Mouse (Mus musculus) gastrocnemius, postnatal 25 days (tissue): ENCODE measurements around the gene Hdac4. TPM values are rescaled to one million over a fixed set of nuclear protein-coding genes. Genes with fewer than 3 reads are reported as not detected.
A peak's percentile ranks its signal among the peaks of the same experiment; 100 is the strongest.

Experiments
- DNase-seq: peaks from one replicate; pipeline ENCODE4 v3.0.0; 2022
- long read RNA-seq, 2 experiments: library from polyadenylated mRNA; stranded (forward); transcript quantifications; one replicate each; pipeline ENCODE4 v2.0.0; 2021
- total RNA-seq, 2 experiments: library from RNA; stranded (reverse); gene quantifications; 1 replicate in 1 of 2; 2 replicates in 1 of 2; pipeline ENCODE4 v1.2.3; 2021

Hdac4 gene
- 10 to 100 TPM; 48.2 to 56.6 TPM for total RNA-seq
- long read RNA-seq, experiment 1, partial matches to known transcripts = 2 of 12 reads
- long read RNA-seq, experiment 1, other reads (novel, unspliced or antisense) = 10 of 12 reads
- long read RNA-seq, experiment 2, partial matches to known transcripts = 4 of 19 reads
- long read RNA-seq, experiment 2, other reads (novel, unspliced or antisense) = 15 of 19 reads

- DNase-seq = peak; percentile 53
Measured at GRCm38 (mm10) chr1:92195360-92196149, at the start of gene Hdac4. Gene Hdac4, minus strand, starts transcription at chr1:92195699.

DNA sequence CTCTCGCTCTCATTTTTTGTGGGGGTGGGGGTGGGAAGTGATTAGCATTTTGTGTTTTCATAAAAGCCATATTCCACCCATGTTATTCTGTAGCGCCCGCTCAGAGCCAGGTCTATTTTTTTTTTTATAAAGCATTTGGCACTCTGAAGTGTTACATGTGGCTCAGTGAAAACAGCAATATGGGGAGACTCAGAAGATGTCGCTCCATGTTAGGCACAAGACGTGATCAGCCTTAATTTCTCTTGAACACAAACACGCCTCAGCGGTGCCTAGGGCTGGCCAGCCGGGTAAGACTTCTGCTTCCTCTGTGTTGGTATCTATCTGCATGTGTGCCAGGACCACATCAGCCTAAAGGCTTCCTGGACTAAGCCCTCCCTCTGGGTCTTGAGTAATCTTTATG lies 48.0 kb upstream of the Hdac4 start:
- no peak for DNase-seq

GRCm38 (mm10) chr1:92240072-92240471 lies 44.6 kb upstream of the Hdac4 start:
- DNase-seq = no peak

GRCm38 (mm10) chr1:92235600-92235999 lies 40.1 kb upstream of the Hdac4 start:
- DNase-seq = no peak

- no peak for DNase-seq
Measured at GRCm38 (mm10) chr1:92225297-92225696, 29.8 kb upstream of the Hdac4 start.

GRCm38 (mm10) chr1:92223956-92224891 lies 28.7 kb upstream of the Hdac4 start:
- DNase-seq = no peak

DNA sequence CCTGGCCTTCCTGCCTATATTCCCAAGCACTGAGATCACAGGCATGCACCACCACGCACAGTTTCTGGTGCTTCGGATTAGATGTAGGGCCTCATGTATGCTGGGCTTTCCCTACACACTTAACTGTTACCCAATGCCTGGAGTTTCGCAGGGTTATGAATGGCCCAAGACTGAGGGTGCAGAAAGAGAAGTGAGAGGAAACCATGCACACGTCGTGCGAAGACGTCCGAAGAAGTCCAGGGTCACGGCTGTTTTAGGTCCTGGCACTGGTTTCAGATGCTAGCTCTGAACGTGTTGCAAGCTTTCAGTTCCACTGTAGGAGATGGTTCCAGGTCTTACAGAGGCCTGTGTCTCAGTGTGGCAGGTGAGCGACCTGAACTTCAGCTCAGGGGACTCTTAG lies 21.2 kb upstream of the Hdac4 start:
- no peak for DNase-seq

DNA sequence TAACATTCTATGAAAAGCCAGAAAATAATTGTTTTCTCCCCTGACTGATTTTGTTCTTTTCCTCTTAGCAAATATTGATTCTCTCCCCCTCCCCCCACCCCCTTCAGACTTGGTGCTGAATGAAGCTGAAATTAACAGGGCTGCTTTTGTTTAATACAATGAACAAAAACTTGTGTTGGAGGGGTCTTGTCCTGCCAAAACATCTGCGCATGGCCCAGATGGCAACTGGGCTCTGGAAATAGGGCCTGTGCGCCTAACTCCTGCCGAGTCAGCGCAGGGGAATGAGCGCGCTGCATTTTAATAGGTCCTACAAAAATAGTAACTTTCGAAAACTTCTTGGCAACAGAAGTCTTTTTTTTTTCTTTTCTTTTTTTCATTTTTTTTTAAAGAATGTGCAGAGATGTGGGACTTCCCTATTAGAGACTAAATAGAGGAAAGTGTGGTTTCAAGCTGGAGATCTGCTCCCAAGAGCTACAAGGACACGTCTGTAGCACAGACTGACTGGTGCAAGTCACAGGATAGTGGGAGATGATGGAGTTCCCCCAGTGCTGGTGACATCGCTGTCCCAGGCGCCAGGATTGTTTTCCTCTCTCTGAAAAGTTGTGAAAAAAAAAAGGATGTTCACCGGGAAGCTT lies 20.6 kb upstream of the Hdac4 start:
- DNase-seq = no peak

DNA sequence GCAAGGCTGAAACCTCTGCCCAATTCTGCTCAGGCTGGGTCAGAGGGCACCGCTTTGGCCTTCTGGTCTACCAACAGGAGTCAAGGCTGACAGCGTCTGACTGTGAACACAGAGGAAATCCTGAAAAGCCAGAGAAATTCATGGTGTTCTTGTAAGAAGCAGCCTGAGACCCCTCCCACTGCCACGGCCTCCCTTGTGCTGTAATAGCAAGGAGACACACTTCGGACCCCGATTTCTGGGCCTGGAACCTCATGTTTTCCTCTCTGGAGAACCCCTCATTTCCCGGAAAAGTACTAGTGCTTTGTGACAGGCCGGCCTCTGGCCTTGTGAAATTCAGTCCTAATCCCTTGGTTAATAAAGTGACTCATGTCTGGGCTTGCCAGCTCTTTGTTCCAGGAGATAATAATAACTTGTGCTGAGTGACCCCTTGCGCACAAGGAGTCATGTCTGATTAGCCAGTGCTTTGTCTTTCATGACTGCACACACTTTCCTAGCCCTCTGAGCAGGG lies 19.7 kb upstream of the Hdac4 start:
- peak; percentile 15 for DNase-seq

DNA sequence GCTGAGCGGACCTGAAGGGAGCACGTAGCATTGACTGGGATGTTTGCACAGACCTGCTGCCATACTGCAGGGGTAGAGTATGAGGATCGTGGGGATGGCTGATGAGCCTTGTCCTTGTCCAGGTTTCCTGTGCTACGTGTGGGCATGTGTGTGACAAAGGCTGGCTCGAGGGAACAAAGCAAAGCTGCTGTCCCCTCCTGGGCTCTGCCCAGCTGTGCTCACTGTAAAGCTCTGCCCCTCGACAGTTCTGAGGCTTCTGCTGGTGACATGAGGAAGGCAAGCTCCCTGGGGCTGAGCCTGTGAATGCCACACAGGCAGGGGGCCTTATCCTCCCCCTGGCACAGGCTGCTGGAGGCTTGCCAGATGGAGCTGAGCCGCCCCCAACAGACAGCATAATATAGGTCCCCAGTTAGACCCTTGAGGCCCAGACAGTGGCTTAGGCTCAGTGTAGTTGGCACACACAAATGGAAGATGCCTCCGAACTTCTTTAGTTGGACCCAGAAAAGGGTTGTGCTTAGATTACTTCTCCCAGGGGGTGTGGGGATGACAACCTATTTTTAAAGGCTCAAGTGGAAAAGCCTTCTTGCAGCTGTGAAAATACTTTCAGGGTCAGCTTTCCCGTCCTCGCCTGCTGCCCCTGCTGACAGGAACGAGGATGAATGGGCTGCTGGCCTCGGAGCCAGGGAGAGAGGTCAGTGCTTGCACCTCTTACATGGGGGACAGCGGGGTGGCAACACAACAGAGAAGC lies 16.7 kb upstream of the Hdac4 start:
- no peak for DNase-seq

GRCm38 (mm10) chr1:92202639-92203352 lies 7.3 kb upstream of the Hdac4 start:
- no peak for DNase-seq

- no peak for DNase-seq
Measured at GRCm38 (mm10) chr1:92190463-92190862, 5.0 kb downstream of the Hdac4 start.

GRCm38 (mm10) chr1:92187137-92187536 lies 8.4 kb downstream of the Hdac4 start:
- DNase-seq = no peak

GRCm38 (mm10) chr1:92184600-92184999 lies 10.9 kb downstream of the Hdac4 start:
- no peak for DNase-seq

- DNase-seq = no peak
Measured at GRCm38 (mm10) chr1:92183101-92183790, 12.3 kb downstream of the Hdac4 start.

DNA sequence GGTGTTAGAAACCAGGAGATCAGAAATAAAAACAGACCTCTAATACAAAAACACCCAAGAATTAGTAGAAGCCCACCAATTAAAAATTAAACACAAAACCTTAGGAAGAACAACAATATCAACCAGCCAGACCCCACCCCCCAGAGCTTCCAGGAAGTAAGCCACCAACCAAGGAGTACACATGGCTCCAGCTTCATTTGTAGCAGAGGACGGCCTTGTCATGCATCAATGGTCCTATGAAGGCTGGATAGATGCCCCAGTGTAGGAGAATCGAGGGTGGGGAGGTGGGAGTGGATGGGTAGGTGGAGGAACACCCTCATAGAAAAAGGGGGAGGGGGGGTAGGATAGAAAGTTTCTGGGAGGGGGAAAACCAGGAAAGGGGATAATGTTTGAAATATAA lies 13.5 kb downstream of the Hdac4 start:
- DNase-seq = no peak

DNA sequence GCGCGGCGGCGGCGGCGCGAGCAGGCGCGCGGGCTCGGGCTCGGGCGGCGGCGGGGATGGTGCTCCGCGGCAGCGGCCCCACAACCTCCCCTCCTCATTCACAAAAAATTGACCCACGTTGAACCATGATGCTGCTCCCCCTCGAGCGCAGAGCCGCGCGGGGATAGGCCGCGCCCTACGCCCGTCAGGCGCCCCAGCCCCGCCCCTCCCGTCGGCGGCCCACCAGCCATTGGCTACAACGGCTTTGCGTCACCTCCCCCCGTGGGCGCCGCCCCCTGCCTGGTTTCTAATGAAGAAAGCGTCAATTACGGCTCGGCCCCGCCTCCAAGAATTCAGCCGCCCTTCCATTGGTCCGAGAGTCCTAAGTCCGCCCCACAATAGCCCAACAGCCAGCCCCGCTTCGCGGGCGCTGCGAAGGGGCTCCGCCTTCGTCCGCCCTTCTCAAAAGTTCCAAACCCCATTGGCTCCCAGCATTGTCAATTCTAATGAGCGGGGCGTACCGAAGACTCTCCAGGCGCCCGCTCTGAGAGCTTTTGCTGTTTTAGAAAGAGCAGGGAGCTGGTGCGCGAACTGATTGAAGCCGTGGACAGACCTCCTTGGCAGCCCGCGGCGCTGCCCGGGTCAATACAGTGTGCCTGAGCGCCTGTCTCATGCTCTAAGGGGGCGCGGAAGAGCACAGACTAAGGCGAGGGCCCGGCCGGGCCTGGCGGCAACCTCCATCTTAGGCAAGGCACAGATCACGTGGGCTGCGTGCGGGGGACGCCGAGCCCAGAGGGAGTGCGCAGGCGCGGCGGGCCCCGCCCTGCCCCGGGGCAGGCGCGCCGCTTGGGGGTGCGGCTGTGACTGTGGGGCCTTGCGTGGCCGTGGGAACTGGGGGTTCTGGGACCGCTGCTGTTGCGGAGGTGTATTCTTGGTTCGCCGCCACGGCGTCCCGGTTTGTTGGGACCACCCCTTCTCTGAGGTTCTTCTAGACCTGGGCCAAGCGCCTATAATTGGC lies 15.1 kb downstream of the Hdac4 start:
- peak; percentile 100 for DNase-seq

DNA sequence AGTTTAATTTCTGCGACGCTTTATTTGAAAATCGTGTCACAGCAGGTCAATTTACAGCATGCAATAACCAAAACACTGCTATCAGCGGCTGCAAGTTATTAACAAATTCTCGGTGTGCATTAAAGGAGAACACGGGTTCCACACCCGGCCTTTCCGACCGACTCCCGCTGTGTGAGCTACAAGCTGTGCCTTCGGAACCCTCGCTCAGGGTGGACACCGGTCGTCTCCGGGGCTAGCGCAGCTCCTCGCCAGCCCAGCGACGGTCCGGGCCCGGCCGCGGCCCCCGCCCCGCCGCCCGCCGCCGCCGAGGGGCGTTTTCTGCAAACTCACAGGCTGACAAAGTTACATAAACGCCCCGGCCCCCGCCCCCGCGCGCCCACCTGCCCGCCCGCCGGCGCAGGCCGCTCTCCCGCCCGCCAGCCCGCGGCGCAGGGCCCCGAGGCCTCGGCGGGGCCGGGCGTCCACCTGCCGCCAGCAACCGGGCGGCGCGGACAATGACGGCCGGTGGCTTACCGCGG lies 16.0 kb downstream of the Hdac4 start:
- DNase-seq = peak; percentile 53
